Mouse (Mus musculus) Patski (cell line): ENCODE results near the gene Adssl1. TPM values are rescaled to one million over a fixed set of nuclear protein-coding genes. Genes with fewer than 3 reads are reported as not detected.

Experiments
- ATAC-seq: fragments of 100-300 bp; one replicate; pipeline ENCODE4 v1.8.0; 2021
- CTCF ChIA-PET: fragments of 350-600 bp; sonication (Branson Sonifier 250); formaldehyde crosslinking; loops from one replicate; lab custom pipeline; 2022; ENCODE audit warnings: inconsistent platforms; lab: Charles Lee
- POLR2A ChIA-PET: fragments of 350-600 bp; sonication (Branson Sonifier 250); formaldehyde crosslinking; loops from one replicate; lab custom pipeline; 2022; ENCODE audit warnings: antibody characterized with exemption, inconsistent platforms; lab: Charles Lee
- DNase-seq: peaks from one replicate; pipeline ENCODE4 v3.0.0-alpha.2; 2011; ENCODE audit warnings: low read depth, low spot score
- H3K27me3 ChIP-seq: fragments of 371-371 bp; one replicate; pipeline ENCODE4 v1.5.1; 2021
- CTCF ChIP-seq: fragments of 100-300 bp; IDR thresholded peaks from one replicate; pipeline ENCODE4 v1.5.1; 2021
- in situ Hi-C: fragments of 300-500 bp; cut with MboI; formaldehyde crosslinking; loops from 3 replicates; pipeline ENCODE4 v1.11.1; 2018; ENCODE audit warnings: low pct_unique_long_range_greater_than_20kb, mixed read lengths
- polyA plus RNA-seq: library from polyadenylated mRNA; unstranded; gene quantifications from one replicate; pipeline ENCODE4 v1.2.3, GENCODE M21; 2021

The Adssl1 gene
- polyA plus RNA-seq, 1 experiment from 2014 or later, result 1.7 TPM

GRCm38 (mm10) chr12:112630796-112631195 lies 11.0 kb downstream of the Adssl1 start:
- no peak for TF ChIP-seq CTCF
- in situ Hi-C loops, result no loop called here
- no peak for DNase-seq
- ATAC-seq, result no peak
- H3K27me3 ChIP-seq, result no peaks in the 10 kb centered on the region
- POLR2A ChIA-PET, result no interaction called here
- CTCF ChIA-PET, result interaction anchor here (2.1 kb wide), 1 partner anchor 79 kb away, joined by 6 read pairs; no protein-coding TSS in a partner anchor

DNA sequence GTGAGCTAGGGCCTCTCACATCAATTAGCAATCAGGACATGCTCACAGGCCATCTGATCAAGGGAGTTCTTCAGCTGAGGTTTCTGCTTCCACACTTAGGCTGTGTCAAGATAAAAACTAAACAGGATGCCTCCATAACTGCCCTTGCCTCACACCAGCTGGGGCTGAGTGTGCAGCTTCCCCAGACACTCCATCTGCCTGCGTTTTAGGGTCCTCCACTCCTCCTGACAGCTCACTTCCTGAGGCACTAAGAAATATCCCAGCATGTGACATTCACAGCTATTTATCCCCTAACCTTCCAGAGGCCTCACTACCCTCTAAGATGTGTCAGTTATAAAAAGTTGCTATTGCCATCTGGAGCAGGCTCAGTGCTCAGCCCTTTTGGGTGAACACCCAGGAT lies 11.6 kb downstream of the Adssl1 start:
- ChIA-PET POLR2A (no interaction called here), CTCF (no interaction called here)
- TF ChIP-seq CTCF, result no peak
- ATAC-seq, result no peak
- H3K27me3 ChIP-seq, result no peaks in the 10 kb centered on the region
- in situ Hi-C loops, result no loop called here
- no peak for DNase-seq

DNA sequence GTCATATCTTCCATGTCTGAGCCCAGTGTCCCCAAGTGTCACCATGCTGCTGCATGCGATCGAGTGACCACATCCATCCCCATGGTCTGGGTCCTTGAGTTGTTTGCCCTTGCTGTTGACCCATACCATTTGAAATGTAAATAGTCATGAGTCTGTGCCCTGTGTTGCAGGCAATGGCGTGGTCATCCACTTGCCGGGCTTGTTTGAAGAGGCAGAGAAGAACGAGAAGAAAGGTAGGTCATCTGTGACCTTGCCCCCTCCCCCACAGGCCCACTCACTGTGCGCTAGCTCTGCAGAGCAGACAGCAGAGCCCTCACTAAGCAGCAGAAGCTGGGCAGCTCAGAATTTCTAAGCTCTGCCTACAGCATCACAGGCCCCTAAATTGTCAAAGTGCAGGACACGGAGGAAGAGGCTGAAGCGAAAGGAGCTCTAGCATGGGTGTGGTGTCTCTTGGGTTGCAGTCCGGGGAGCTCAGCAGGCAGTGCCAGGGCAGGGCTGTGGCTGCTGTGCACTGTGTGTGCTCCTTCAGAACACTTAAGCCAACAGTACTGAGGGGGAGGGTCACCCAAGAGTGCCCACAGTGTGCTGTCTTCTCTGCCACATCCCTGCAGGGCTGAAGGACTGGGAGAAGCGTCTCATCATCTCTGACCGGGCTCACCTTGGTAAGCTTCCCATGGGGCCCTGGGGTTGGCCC lies 12.4 kb downstream of the Adssl1 start:
- no peak for TF ChIP-seq CTCF
- in situ Hi-C loops, result no loop called here
- H3K27me3 ChIP-seq, result no peaks in the 10 kb centered on the region
- CTCF ChIA-PET, result no interaction called here
- ATAC-seq (no peak), DNase-seq (no peak)
- POLR2A ChIA-PET, result no interaction called here

DNA sequence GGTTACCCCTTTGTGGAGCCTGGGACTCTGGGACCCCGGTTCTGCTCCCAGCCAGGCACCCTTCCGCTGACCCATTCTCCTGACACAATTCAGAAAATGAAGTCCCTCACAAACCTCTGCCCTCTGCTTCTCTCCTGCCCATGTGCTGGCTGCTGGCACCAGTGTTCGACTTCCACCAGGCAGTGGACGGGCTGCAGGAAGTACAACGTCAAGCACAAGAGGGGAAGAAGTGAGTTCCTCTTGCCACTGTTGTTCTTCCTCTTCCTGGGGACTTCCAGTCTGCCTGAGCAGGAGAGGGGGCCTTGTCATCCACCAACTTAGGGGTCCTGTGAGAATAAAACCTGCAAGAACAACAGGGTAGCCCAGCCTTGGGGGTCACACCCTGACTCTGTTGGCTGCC lies 13.1 kb downstream of the Adssl1 start:
- no peaks in the 10 kb centered on the region for H3K27me3 ChIP-seq
- ChIA-PET CTCF (no interaction called here), POLR2A (no interaction called here)
- in situ Hi-C loops, result no loop called here
- ATAC-seq (no peak), DNase-seq (no peak)
- no peak for TF ChIP-seq CTCF

DNA sequence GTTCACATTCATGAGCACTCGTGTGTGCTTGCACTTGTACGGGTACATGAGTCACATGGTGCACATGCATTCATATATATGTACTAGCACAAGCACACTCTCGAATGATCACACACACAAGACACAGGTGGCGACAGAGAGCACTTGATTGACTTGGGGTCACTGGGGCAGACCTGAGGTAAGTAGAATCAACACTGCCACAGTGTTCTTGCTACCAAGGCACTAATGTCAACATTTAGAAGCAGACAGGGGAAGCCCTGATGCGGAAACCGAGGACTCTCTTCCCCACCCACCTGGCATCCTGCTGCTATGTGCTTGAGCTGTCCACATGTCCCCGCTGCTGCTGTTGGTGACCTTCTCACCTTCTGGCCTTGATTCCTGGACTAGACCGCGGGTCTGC lies 13.8 kb downstream of the Adssl1 start:
- in situ Hi-C loops, result no loop called here
- TF ChIP-seq CTCF, result no peak
- ChIA-PET POLR2A (no interaction called here), CTCF (no interaction called here)
- ATAC-seq (no peak), DNase-seq (no peak)
- no peaks in the 10 kb centered on the region for H3K27me3 ChIP-seq

DNA sequence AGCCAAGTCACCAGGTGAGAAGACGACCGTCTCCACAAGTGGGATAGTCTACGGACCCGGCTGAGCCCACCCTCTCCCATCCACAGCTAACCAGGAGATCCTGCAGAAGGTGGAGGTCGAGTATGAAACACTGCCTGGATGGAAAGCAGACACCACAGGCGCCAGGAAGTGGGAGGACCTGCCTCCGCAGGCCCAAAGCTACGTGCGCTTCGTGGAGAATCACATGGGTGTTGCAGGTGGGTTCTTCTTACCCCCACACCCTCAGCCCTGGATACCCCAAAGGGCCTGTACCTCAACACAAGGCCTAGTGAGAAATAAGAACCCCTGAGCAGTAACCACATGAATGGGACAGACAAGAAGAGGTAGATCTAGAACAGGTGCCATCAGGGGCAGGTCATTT lies 19.7 kb downstream of the Adssl1 start:
- no peaks in the 10 kb centered on the region for H3K27me3 ChIP-seq
- DNase-seq (no peak), ATAC-seq (no peak)
- no peak for TF ChIP-seq CTCF
- POLR2A ChIA-PET, result no interaction called here
- CTCF ChIA-PET, result no interaction called here
- in situ Hi-C loops, result no loop called here

GRCm38 (mm10) chr12:112643126-112643525 lies 23.3 kb downstream of the Adssl1 start:
- DNase-seq (no peak), ATAC-seq (no peak)
- POLR2A ChIA-PET, result no interaction called here
- CTCF ChIA-PET, result no interaction called here
- in situ Hi-C loops, result no loop called here
- TF ChIP-seq CTCF, result no peak
- H3K27me3 ChIP-seq, result no peaks in the 10 kb centered on the region

- ChIA-PET POLR2A (no interaction called here), CTCF (no interaction called here)
- peak; percentile 98 for ATAC-seq
- DNase-seq, result peak; percentile 83
- H3K27me3 ChIP-seq, result no peaks in the 10 kb centered on the region
- no peak for TF ChIP-seq CTCF
- in situ Hi-C loops, result no loop called here
These were observed 24.5 kb downstream of the Adssl1 start, which contains the start of gene Siva1 for GRCm38 (mm10) chr12:112644180-112644854. Gene Siva1, plus strand, starts transcription at chr12:112644679.

GRCm38 (mm10) chr12:112644855-112645506 lies 25.1 kb downstream of the Adssl1 start:
- POLR2A ChIA-PET, result no interaction called here
- CTCF ChIA-PET, result no interaction called here
- ATAC-seq, result peak; percentile 15
- DNase-seq, result no peak
- H3K27me3 ChIP-seq, result no peaks in the 10 kb centered on the region
- in situ Hi-C loops, result no loop called here
- no peak for TF ChIP-seq CTCF

- POLR2A ChIA-PET, result no interaction called here
- DNase-seq (no peak), ATAC-seq (no peak)
- no peak for TF ChIP-seq CTCF
- CTCF ChIA-PET, result no interaction called here
- in situ Hi-C loops, result no loop called here
- H3K27me3 ChIP-seq, result no peaks in the 10 kb centered on the region
These were observed 26.3 kb downstream of the Adssl1 start for GRCm38 (mm10) chr12:112646139-112646538.

GRCm38 (mm10) chr12:112648081-112648480 lies 28.2 kb downstream of the Adssl1 start:
- in situ Hi-C loops, result no loop called here
- ChIA-PET CTCF (no interaction called here), POLR2A (no interaction called here)
- no peaks in the 10 kb centered on the region for H3K27me3 ChIP-seq
- TF ChIP-seq CTCF, result no peak
- ATAC-seq, result no peak
- DNase-seq, result no peak
